7 mouse cellular contexts compared by ENCODE assay signal in genomic region chr14:60771057-60771456, GRCm38 (mm10). TPM values are rescaled to one million over a fixed set of nuclear protein-coding genes. Genes with fewer than 3 reads are reported as not detected.
DNase-seq lines count a peak whose midpoint lies in the region; ATAC-seq lines count a peak whose summit lies in the region.

No protein-coding gene starts in this region.

- intact Hi-C loops in gastrocnemius, postnatal 14 days (cut with DNase I; ENCODE audit: low total_unique reads): loop anchor here (5.0 kb wide), 1 partner anchor 59 kb away; no protein-coding TSS in a partner anchor
- intact Hi-C loops in left cerebral cortex, postnatal 25 days (cut with DNase I): loop anchor here (2.0 kb wide), 1 partner anchor 60 kb away; no protein-coding TSS in a partner anchor

- no peaks in the 10 kb centered on the region for H3K9me3 ChIP-seq in intestine, embryonic 16.5 days (ENCODE audit: control insufficient read depth, low read length)

- no peaks in the 10 kb centered on the region for H3K27me3 ChIP-seq in intestine, embryonic 16.5 days (replicated peaks; ENCODE audit: control insufficient read depth, insufficient read depth, low read length)

- H3K27ac ChIP-seq in intestine, embryonic 16.5 days (ENCODE audit: low read length): no peak overlapping the region

- H3K36me3 ChIP-seq in intestine, embryonic 16.5 days (ENCODE audit: control insufficient read depth, insufficient read depth, low read length): no peaks in the 10 kb centered on the region

- peak; percentile 40; the same call in 1 of the 2 replicates for ATAC-seq in intestine, embryonic 16.5 days

- H3K4me2 ChIP-seq in intestine, embryonic 16.5 days (ENCODE audit: low read depth, low read length): peak overlapping the region; percentile 51

- WGBS in intestine, embryonic 16.5 days: 5% methylated on average over 8 of the region's 8 CpGs

- peak; percentile 63 for DNase-seq in adrenal gland, adult 2 months
- DNase-seq in embryo, embryonic 10.5 days (ENCODE audit: low spot score): peak; percentile 79
- peak; percentile 67 for DNase-seq in gastrocnemius, postnatal 14 days
- peak; percentile 76 for DNase-seq in left cerebral cortex, postnatal 25 days (ENCODE audit: low spot score in 2 of 2)
- peak; percentile 72 for DNase-seq in mesoderm, embryonic 11.5 days (ENCODE audit: low read depth, low spot score)
- peak; percentile 81 for DNase-seq in right cerebral cortex, postnatal 4 days

- H3K9ac ChIP-seq in intestine, embryonic 16.5 days (ENCODE audit: low read depth, low read length): no peak overlapping the region

- peak overlapping the region; percentile 34 for H3K4me3 ChIP-seq in intestine, embryonic 16.5 days (ENCODE audit: low read length)

- no peaks in the 10 kb centered on the region for H3K4me1 ChIP-seq in intestine, embryonic 16.5 days (ENCODE audit: control insufficient read depth, insufficient read depth, low read length)

RNA-seq across cellular contexts. Expression of gene C1qtnf9, which starts 3.1 kb away (rescaled TPM):
- 1 to 10 TPM; 3.7 to 7.1 TPM for total RNA-seq in adrenal gland, adult 2 months (2021)
- 1.4 and 1.8 TPM in 2 replicates for polyA plus RNA-seq in adrenal gland, adult 2 months (2012; rRNA removed)
- 10 to 100 TPM; 32.0 to 41.9 TPM for total RNA-seq in gastrocnemius, postnatal 14 days (2021)
- 1.7 TPM in 2 replicates for polyA plus RNA-seq in intestine, embryonic 16.5 days (2015; fragmentation: Nextera tagmentation; extraction: Ambion mirVana)
- total RNA-seq in left cerebral cortex, postnatal 25 days (2021): under 1 TPM; 0.34 to 0.48 TPM

RNA-seq across cellular contexts. Expression of gene Mipep, which starts 13.3 kb away (rescaled TPM):
- total RNA-seq in adrenal gland, adult 2 months (2021): 10 to 100 TPM; 41.4 to 44.4 TPM
- polyA plus RNA-seq in adrenal gland, adult 2 months (2012; rRNA removed): 20.0 and 28.9 TPM in 2 replicates
- 10 to 100 TPM; 26.2 to 28.4 TPM for total RNA-seq in gastrocnemius, postnatal 14 days (2021)
- 20.0 and 21.2 TPM in 2 replicates for polyA plus RNA-seq in intestine, embryonic 16.5 days (2015; fragmentation: Nextera tagmentation; extraction: Ambion mirVana)
- total RNA-seq in left cerebral cortex, postnatal 25 days (2021): 10 to 100 TPM; 24.7 to 25.7 TPM

Comparison
In these comparisons a context has a peak if more than half of its experiments do, and no peak if none do; other contexts are left out.
1. RNA of gene C1qtnf9, which starts 3.1 kb away (total RNA-seq): 32.0 to 41.9 TPM in gastrocnemius, postnatal 14 days; 3.7 to 7.1 TPM in adrenal gland, adult 2 months and 0.34 to 0.48 TPM in left cerebral cortex, postnatal 25 days; every median in the first group is over 4 times any median in the second.
2. Peak in every context shown above with its lines, with median percentiles within 50 percentile points of each other: DNase-seq.